ENCODE assay signal across 21 mouse cellular contexts in the genomic region with DNA sequence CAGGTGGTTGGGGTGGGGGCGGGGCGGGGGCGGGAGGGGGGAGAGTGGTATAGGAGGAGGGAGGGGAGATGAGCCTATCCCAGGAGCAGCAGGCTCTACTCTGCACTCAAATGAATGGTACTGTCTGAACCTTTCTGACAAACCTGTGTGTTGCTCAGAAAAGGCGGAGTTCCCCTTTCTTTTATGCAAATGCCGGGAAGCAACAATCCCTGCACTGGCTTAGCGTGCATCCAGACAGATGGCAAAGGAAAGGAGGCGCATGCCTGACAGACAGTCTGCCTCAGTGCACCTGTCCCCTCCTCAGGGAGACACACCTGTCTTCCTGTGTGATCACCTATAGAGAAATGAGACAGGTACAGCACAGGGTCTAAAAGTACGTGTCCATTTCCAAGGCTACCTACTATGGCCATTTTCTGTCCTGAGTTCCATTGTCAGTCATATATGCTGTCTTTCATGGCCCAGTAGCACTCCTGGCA. TPM values are rescaled to one million over a fixed set of nuclear protein-coding genes. Genes with fewer than 3 reads are reported as not detected.
A peak's percentile ranks its signal among the peaks of the same experiment; 100 is the strongest.
DNase-seq lines count a peak whose midpoint lies in the region; ATAC-seq and TF ChIP-seq lines count a peak whose summit lies in the region.
"Had no signal": no experiment of that assay in that cellular context is flagged by ENCODE, and none has a peak within 500 bp of the region (broad histone marks: within the 10 kb centered on the region; RNA-seq: fewer than 3 reads in every experiment).

No protein-coding gene starts in this region.

- H3ac ChIP-seq in C2C12 (ENCODE audit: control insufficient read depth, insufficient read length, low read depth) = no peak overlapping the region

- no peak overlapping the region for H3K4me2 ChIP-seq in hindbrain, embryonic 11.5 days (replicated peaks; ENCODE audit: low read depth, low read length)
- no peak overlapping the region for H3K4me2 ChIP-seq in hindbrain, postnatal 0 days (ENCODE audit: low read depth, low read length)
- no peak overlapping the region for H3K4me2 ChIP-seq in forebrain, embryonic 15.5 days (replicated peaks)
- H3K4me2 ChIP-seq: liver, embryonic 15.5 days; neural tube, embryonic 13.5 days had no signal

- H3K4me3 ChIP-seq in hindbrain, embryonic 11.5 days (ENCODE audit: low read depth, low read length) = no peak overlapping the region
- H3K4me3 ChIP-seq in hindbrain, postnatal 0 days (ENCODE audit: low read length) = no peak overlapping the region
- no peak overlapping the region for H3K4me3 ChIP-seq in C2C12 (ENCODE audit: insufficient read depth, poor library complexity, severe bottlenecking)
- no peak overlapping the region for H3K4me3 ChIP-seq in forebrain, embryonic 15.5 days
- H3K4me3 ChIP-seq in kidney, adult 2 months (ENCODE audit: insufficient read depth, low read depth, low read length) = no peak overlapping the region
- H3K4me3 ChIP-seq: erythroblast, embryonic 14.5 days; liver, embryonic 15.5 days; neural tube, embryonic 13.5 days had no signal

- H3K9ac ChIP-seq in hindbrain, embryonic 11.5 days (ENCODE audit: low read depth, low read length) = no peak overlapping the region
- no peak overlapping the region for H3K9ac ChIP-seq in hindbrain, postnatal 0 days (replicated peaks; ENCODE audit: low read length)
- H3K9ac ChIP-seq in forebrain, embryonic 15.5 days (replicated peaks) = no peak overlapping the region
- H3K9ac ChIP-seq: liver, embryonic 15.5 days; neural tube, embryonic 13.5 days had no signal

- 0 out of 2 replicates have a peak, but pooled peaks have one; percentile 2 for ATAC-seq in hindbrain, embryonic 11.5 days (ENCODE audit: low FRiP score)
- ATAC-seq in hindbrain, postnatal 0 days = no peak
- ATAC-seq in forebrain, embryonic 15.5 days (replicated peaks) = peak; percentile 81
- ATAC-seq: inflammation-experienced regulatory T-cells, adult 6 months had no signal

- TF ChIP-seq CTCF in hindbrain, postnatal 0 days (IDR thresholded peaks at IDR 0.05; ENCODE audit: low read depth) = no peak
- no peak for TF ChIP-seq CTCF in C2C12 (IDR thresholded peaks at IDR 0.05; ENCODE audit: control insufficient read depth, insufficient read depth, insufficient read length)
- no peak for TF ChIP-seq CTCF in kidney, adult 2 months (conservative IDR thresholded peaks at IDR 0.05; ENCODE audit: insufficient read depth, insufficient read length, low read depth, low read length)

- no peaks in the 10 kb centered on the region for H3K79me3 ChIP-seq in C2C12 (ENCODE audit: low read depth)

- no peaks in the 10 kb centered on the region for H3K9me3 ChIP-seq in hindbrain, embryonic 11.5 days (ENCODE audit: control insufficient read depth, low read length)
- no peaks in the 10 kb centered on the region for H3K9me3 ChIP-seq in hindbrain, postnatal 0 days (ENCODE audit: low read length)
- no peaks in the 10 kb centered on the region for H3K9me3 ChIP-seq in forebrain, embryonic 15.5 days
- H3K9me3 ChIP-seq: liver, embryonic 15.5 days; neural tube, embryonic 13.5 days had no signal

- WGBS in hindbrain, embryonic 11.5 days = 78% methylated on average over 8 of the region's 8 CpGs
- WGBS in hindbrain, postnatal 0 days = 49% methylated on average over 8 of the region's 8 CpGs
- WGBS in forebrain, embryonic 15.5 days = 32% methylated on average over 8 of the region's 8 CpGs
- 65% methylated on average over 8 of the region's 8 CpGs for WGBS in kidney, adult 2 months

- DNase-seq in hindbrain, embryonic 11.5 days (ENCODE audit: low spot score) = no peak
- no peak for DNase-seq in hindbrain, postnatal 0 days (ENCODE audit: low spot score)
- DNase-seq in brain, adult 2 months (ENCODE audit: low read depth, low spot score) = peak; percentile 58
- no peak for DNase-seq in adrenal gland, postnatal 14 days
- DNase-seq in kidney, adult 2 months = no peak
- no peak for DNase-seq in frontal cortex, postnatal 10 days (ENCODE audit: low spot score in 2 of 2)
- DNase-seq: adrenal gland, postnatal 25 days; cerebellum, adult 18-20 months; cerebellum, postnatal 36 days; gastrocnemius, postnatal 25 days; right cerebral cortex, adult 18-20 months; thymus, postnatal 4 days had no signal

- H3K27ac ChIP-seq in hindbrain, embryonic 11.5 days (ENCODE audit: low read depth, low read length) = no peak overlapping the region
- H3K27ac ChIP-seq in hindbrain, postnatal 0 days = no peak overlapping the region
- H3K27ac ChIP-seq in forebrain, embryonic 15.5 days (replicated peaks) = peak overlapping the region; percentile 69
- no peak overlapping the region for H3K27ac ChIP-seq in kidney, adult 2 months (ENCODE audit: insufficient read depth, low read depth, low read length)
- H3K27ac ChIP-seq: liver, embryonic 15.5 days had no signal

- H3K4me1 ChIP-seq in hindbrain, embryonic 11.5 days (replicated peaks; ENCODE audit: control insufficient read depth, insufficient read depth, low read length) = no peaks in the 10 kb centered on the region
- H3K4me1 ChIP-seq in hindbrain, postnatal 0 days (ENCODE audit: insufficient read depth, low read length) = no peaks in the 10 kb centered on the region
- H3K4me1 ChIP-seq in forebrain, embryonic 15.5 days = peaks cover 36% of the 10 kb centered on the region
- H3K4me1 ChIP-seq in kidney, adult 2 months (ENCODE audit: control insufficient read depth, insufficient read depth, low read length) = no peaks in the 10 kb centered on the region

- H3K36me3 ChIP-seq in hindbrain, embryonic 11.5 days (ENCODE audit: control insufficient read depth, insufficient read depth, low read length) = no peaks in the 10 kb centered on the region
- no peaks in the 10 kb centered on the region for H3K36me3 ChIP-seq in hindbrain, postnatal 0 days (ENCODE audit: insufficient read depth, low read length)
- no peaks in the 10 kb centered on the region for H3K36me3 ChIP-seq in C2C12 (ENCODE audit: control insufficient read depth, insufficient read depth)
- no peaks in the 10 kb centered on the region for H3K36me3 ChIP-seq in forebrain, embryonic 15.5 days
- no peaks in the 10 kb centered on the region for H3K36me3 ChIP-seq in kidney, adult 2 months (ENCODE audit: control insufficient read depth, insufficient read depth, low read length)
- H3K36me3 ChIP-seq: liver, embryonic 15.5 days; neural tube, embryonic 13.5 days had no signal

- TF ChIP-seq POLR2A in kidney, adult 2 months (IDR thresholded peaks at IDR 0.05; ENCODE audit: low read depth, low read length) = no peak

- no peaks in the 10 kb centered on the region for H3K79me2 ChIP-seq in C2C12 (ENCODE audit: control insufficient read depth, insufficient read depth)

- H3K27me3 ChIP-seq in hindbrain, embryonic 11.5 days (ENCODE audit: control insufficient read depth, insufficient read depth, low read length) = no peaks in the 10 kb centered on the region
- H3K27me3 ChIP-seq in hindbrain, postnatal 0 days (ENCODE audit: insufficient read depth, low read length) = no peaks in the 10 kb centered on the region
- H3K27me3 ChIP-seq in C2C12 (ENCODE audit: control insufficient read depth, insufficient read depth, insufficient read length) = no peaks in the 10 kb centered on the region
- no peaks in the 10 kb centered on the region for H3K27me3 ChIP-seq in forebrain, embryonic 15.5 days
- no peaks in the 10 kb centered on the region for H3K27me3 ChIP-seq in kidney, adult 2 months (replicated peaks; ENCODE audit: control insufficient read depth, insufficient read depth, low read length)
- H3K27me3 ChIP-seq: liver, embryonic 15.5 days; neural tube, embryonic 13.5 days; Patski had no signal

TF ChIP-seq in C2C12, 6 proteins besides CTCF, POLR2A, EP300 and RAD21:
- TF ChIP-seq MYOD1 (IDR thresholded peaks at IDR 0.05; ENCODE audit: control insufficient read depth, insufficient read length, low read depth) (peak; percentile 41), CEBPB (IDR thresholded peaks at IDR 0.05; ENCODE audit: low read depth) (no peak)

RNA-seq across cellular contexts. Expression of gene Slc44a3, which starts 51.2 kb away (rescaled TPM):
- polyA plus RNA-seq in hindbrain, embryonic 11.5 days (2014; fragmentation: Nextera tagmentation; extraction: Ambion mirVana) = 0.86 and 1.6 TPM in 2 replicates
- 0.14 and 0.68 TPM in 2 replicates for total RNA-seq in hindbrain, postnatal 0 days (2014; rRNA removed)
- 0.51 and 0.96 TPM in 2 replicates for polyA plus RNA-seq in hindbrain, postnatal 0 days (2015; fragmentation: Nextera tagmentation; extraction: Ambion mirVana)
- polyA plus RNA-seq in C2C12 (2012; fragmentation: generic; extraction: Trizol) = 0.20 TPM
- polyA plus RNA-seq in forebrain, embryonic 15.5 days (2015; fragmentation: Nextera tagmentation; extraction: Ambion mirVana) = 0.75 and 1.1 TPM in 2 replicates
- 14.6 TPM in 2 replicates for total RNA-seq in adrenal gland, postnatal 14 days (2021)
- polyA plus RNA-seq in kidney, adult 2 months (2012; rRNA removed) = 9.7 and 11.4 TPM in 2 replicates
- total RNA-seq: hematopoietic stem cell, adult 5-6 weeks; layer of hippocampus, postnatal 14 days had no signal
- polyA plus RNA-seq: erythroblast, embryonic 14.5 days; inflammation-experienced regulatory T-cells, adult 6 months had no signal

RNA-seq across cellular contexts. Expression of gene Cnn3, which starts 54.7 kb away (rescaled TPM):
- polyA plus RNA-seq in hindbrain, embryonic 11.5 days (2014; fragmentation: Nextera tagmentation; extraction: Ambion mirVana) = 1,127 and 1,205 TPM in 2 replicates
- 180 and 194 TPM in 2 replicates for total RNA-seq in hindbrain, postnatal 0 days (2014; rRNA removed)
- 317 and 348 TPM in 2 replicates for polyA plus RNA-seq in hindbrain, postnatal 0 days (2015; fragmentation: Nextera tagmentation; extraction: Ambion mirVana)
- 362 TPM for polyA plus RNA-seq in C2C12 (2012; fragmentation: generic; extraction: Trizol)
- 645 and 663 TPM in 2 replicates for polyA plus RNA-seq in forebrain, embryonic 15.5 days (2015; fragmentation: Nextera tagmentation; extraction: Ambion mirVana)
- 267 and 270 TPM in 2 replicates for total RNA-seq in adrenal gland, postnatal 14 days (2021)
- polyA plus RNA-seq in kidney, adult 2 months (2012; rRNA removed) = 253 and 268 TPM in 2 replicates
